Mouse (Mus musculus) heart, postnatal 0 days (tissue): ENCODE data around the gene Lzts2.

ENCODE experiments used
- CTCF ChIP-seq: IDR thresholded peaks from 2 replicates; pipeline ENCODE4 v1.5.1; 2016; ENCODE audit warnings: antibody characterized with exemption, control low read depth, low read depth
- EP300 ChIP-seq: IDR thresholded peaks from 2 replicates; pipeline ENCODE4 v1.6.1; 2016; ENCODE audit warnings: antibody characterized with exemption, low read depth

GRCm38 (mm10) chr19:44988321-44988720 is 25.9 kb upstream of the Lzts2 start:
- TF ChIP-seq CTCF: no peak
- no peak for TF ChIP-seq EP300
